Mouse (Mus musculus): ENCODE results near the gene Ubb. TPM values are rescaled to one million over a fixed set of nuclear protein-coding genes. Genes with fewer than 3 reads are reported as not detected.
A peak's percentile ranks its signal among the peaks of the same experiment; 100 is the strongest.

The Ubb gene
- polyA plus RNA-seq, 1 experiment from 2014 or later = 2,820 TPM

DNA sequence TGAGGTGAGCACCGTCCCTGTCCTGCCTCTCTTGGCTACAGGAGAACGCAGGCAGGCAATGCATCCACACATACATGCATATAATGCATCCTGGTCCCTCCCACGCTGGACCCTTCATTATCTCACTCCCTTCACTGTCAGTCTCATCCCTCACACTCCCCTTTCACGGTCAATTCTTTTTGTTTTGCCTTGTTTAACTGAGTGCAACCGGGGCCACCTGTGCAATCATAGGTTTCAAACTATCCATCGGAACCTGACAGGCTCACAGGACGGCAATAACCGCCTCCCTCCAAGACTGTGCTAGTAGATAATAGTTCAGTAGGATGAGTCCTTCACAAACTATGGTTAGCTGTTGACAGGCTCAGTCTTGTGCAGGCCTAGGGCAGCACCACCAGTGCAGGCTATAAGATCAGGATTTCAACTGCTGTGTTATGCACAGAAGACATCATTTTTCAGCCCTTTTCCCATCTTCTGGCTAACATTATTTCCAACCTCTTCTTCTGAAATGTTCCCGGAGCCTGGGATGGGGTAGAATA, 33.8 kb downstream of the Ubb start:
- H3K9ac ChIP-seq (ENCODE audit: low read length) = no peak overlapping the region
- H3K4me3 ChIP-seq (ENCODE audit: low read depth, low read length) = no peak overlapping the region
- no peak for ATAC-seq (replicated peaks; ENCODE audit: low FRiP score, low TSS enrichment, low read depth)
- no peak for DNase-seq (ENCODE audit: low spot score)
- no peaks in the 10 kb centered on the region for H3K36me3 ChIP-seq (ENCODE audit: control insufficient read depth, insufficient read depth, low read length)
- H3K27me3 ChIP-seq (replicated peaks; ENCODE audit: control insufficient read depth, insufficient read depth, low read length) = no peaks in the 10 kb centered on the region
- H3K4me1 ChIP-seq (replicated peaks; ENCODE audit: control insufficient read depth, insufficient read depth, low read length) = no peaks in the 10 kb centered on the region
- WGBS = 62% methylated on average over 9 of the region's 9 CpGs
- no peak overlapping the region for H3K4me2 ChIP-seq (ENCODE audit: low read length)
- no peak overlapping the region for H3K27ac ChIP-seq (ENCODE audit: low read depth)
- H3K9me3 ChIP-seq (ENCODE audit: control insufficient read depth, low read length) = no peaks in the 10 kb centered on the region

DNA sequence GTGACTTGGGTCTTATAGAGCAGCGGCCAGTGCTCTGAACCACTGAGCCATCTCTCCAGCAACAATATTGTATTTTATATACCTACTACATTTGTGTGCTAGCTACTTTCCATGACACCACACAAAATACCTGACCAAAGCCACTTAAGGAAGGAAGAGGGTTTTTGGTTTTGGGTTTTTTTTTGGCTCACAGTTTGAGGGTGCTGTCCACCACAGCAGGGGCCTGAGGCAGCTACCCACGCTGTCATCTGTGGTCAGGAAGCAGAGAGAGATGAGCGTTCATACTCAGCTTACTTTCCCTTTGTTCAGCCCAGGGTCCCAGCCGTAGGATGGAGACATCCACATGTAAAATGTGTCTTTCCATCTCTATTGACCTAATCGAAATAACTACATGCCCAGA, 36.1 kb downstream of the Ubb start:
- DNase-seq (ENCODE audit: low spot score) (no peak), ATAC-seq (replicated peaks; ENCODE audit: low FRiP score, low TSS enrichment, low read depth) (no peak)
- Histone ChIP-seq H3K4me1 (replicated peaks; ENCODE audit: control insufficient read depth, insufficient read depth, low read length) (no peaks in the 10 kb centered on the region), H3K27ac (ENCODE audit: low read depth) (no peak overlapping the region), H3K27me3 (replicated peaks; ENCODE audit: control insufficient read depth, insufficient read depth, low read length) (no peaks in the 10 kb centered on the region), H3K9me3 (ENCODE audit: control insufficient read depth, low read length) (no peaks in the 10 kb centered on the region), H3K36me3 (ENCODE audit: control insufficient read depth, insufficient read depth, low read length) (no peaks in the 10 kb centered on the region), H3K4me3 (ENCODE audit: low read depth, low read length) (no peak overlapping the region), H3K4me2 (ENCODE audit: low read length) (no peak overlapping the region), H3K9ac (ENCODE audit: low read length) (no peak overlapping the region)
- 88% methylated on average over 5 of the region's 5 CpGs for WGBS

GRCm38 (mm10) chr11:62589391-62589790, 38.4 kb downstream of the Ubb start:
- H3K4me3 ChIP-seq (ENCODE audit: low read depth, low read length) = no peak overlapping the region
- H3K9me3 ChIP-seq (ENCODE audit: control insufficient read depth, low read length) = no peaks in the 10 kb centered on the region
- 88% methylated on average over 10 of the region's 10 CpGs for WGBS
- H3K27ac ChIP-seq (ENCODE audit: low read depth) = no peak overlapping the region
- H3K27me3 ChIP-seq (replicated peaks; ENCODE audit: control insufficient read depth, insufficient read depth, low read length) = no peaks in the 10 kb centered on the region
- H3K4me1 ChIP-seq (replicated peaks; ENCODE audit: control insufficient read depth, insufficient read depth, low read length) = no peaks in the 10 kb centered on the region
- no peak overlapping the region for H3K9ac ChIP-seq (ENCODE audit: low read length)
- H3K36me3 ChIP-seq (ENCODE audit: control insufficient read depth, insufficient read depth, low read length) = no peaks in the 10 kb centered on the region
- no peak overlapping the region for H3K4me2 ChIP-seq (ENCODE audit: low read length)
- DNase-seq (ENCODE audit: low spot score) = no peak
- ATAC-seq (replicated peaks; ENCODE audit: low FRiP score, low TSS enrichment, low read depth) = no peak

- Histone ChIP-seq H3K27ac (ENCODE audit: low read depth) (no peak overlapping the region), H3K36me3 (ENCODE audit: control insufficient read depth, insufficient read depth, low read length) (no peaks in the 10 kb centered on the region), H3K9ac (ENCODE audit: low read length) (no peak overlapping the region), H3K27me3 (replicated peaks; ENCODE audit: control insufficient read depth, insufficient read depth, low read length) (no peaks in the 10 kb centered on the region), H3K4me1 (replicated peaks; ENCODE audit: control insufficient read depth, insufficient read depth, low read length) (no peaks in the 10 kb centered on the region), H3K4me2 (ENCODE audit: low read length) (no peak overlapping the region), H3K9me3 (ENCODE audit: control insufficient read depth, low read length) (no peaks in the 10 kb centered on the region), H3K4me3 (ENCODE audit: low read depth, low read length) (no peak overlapping the region)
- no peak for ATAC-seq (replicated peaks; ENCODE audit: low FRiP score, low TSS enrichment, low read depth)
- WGBS = 88% methylated on average over 2 of the region's 2 CpGs
- no peak for DNase-seq (ENCODE audit: low spot score)
Observed at GRCm38 (mm10) chr11:62591026-62591425, 40.1 kb downstream of the Ubb start.

DNA sequence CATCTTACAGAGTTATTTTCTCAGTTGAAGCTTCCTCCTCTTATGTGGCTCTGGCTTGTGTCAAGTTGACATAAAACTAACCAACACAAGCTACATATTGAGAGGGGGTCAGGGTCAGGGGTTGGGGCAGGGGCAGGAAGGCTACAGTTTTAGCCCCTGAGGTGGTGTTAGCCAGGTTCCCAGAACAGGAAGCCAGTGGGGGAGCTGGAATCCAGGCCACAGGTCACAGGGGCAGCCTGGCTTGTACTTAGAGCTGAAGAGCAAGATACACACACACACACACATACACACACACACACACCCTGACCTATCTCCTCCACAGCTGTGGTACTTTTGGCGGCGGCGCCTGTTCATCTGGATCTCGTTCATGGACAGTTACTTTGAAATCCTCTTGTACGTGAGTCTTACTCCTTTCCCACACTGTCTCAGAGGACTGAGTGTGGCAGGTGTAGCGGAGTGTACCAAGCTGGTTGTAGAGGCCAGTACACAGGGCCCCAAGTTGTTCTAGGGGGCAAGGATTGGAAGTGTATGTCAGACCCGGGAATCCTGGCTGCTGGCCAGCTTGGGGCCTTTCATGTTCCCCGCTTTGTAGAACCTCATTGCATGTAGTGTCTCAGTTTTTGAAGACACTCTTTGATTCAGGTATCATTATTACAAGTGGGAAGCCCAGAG, 41.1 kb downstream of the Ubb start:
- H3K9ac ChIP-seq (ENCODE audit: low read length) = no peak overlapping the region
- 39% methylated on average over 8 of the region's 8 CpGs for WGBS
- no peak overlapping the region for H3K4me3 ChIP-seq (ENCODE audit: low read depth, low read length)
- DNase-seq (ENCODE audit: low spot score) = no peak
- no peaks in the 10 kb centered on the region for H3K36me3 ChIP-seq (ENCODE audit: control insufficient read depth, insufficient read depth, low read length)
- no peaks in the 10 kb centered on the region for H3K9me3 ChIP-seq (ENCODE audit: control insufficient read depth, low read length)
- no peaks in the 10 kb centered on the region for H3K4me1 ChIP-seq (replicated peaks; ENCODE audit: control insufficient read depth, insufficient read depth, low read length)
- peak; percentile 40; the same call in 1 of the 2 replicates for ATAC-seq (replicated peaks; ENCODE audit: low FRiP score, low TSS enrichment, low read depth)
- H3K27ac ChIP-seq (ENCODE audit: low read depth) = no peak overlapping the region
- no peak overlapping the region for H3K4me2 ChIP-seq (ENCODE audit: low read length)
- H3K27me3 ChIP-seq (replicated peaks; ENCODE audit: control insufficient read depth, insufficient read depth, low read length) = no peaks in the 10 kb centered on the region

DNA sequence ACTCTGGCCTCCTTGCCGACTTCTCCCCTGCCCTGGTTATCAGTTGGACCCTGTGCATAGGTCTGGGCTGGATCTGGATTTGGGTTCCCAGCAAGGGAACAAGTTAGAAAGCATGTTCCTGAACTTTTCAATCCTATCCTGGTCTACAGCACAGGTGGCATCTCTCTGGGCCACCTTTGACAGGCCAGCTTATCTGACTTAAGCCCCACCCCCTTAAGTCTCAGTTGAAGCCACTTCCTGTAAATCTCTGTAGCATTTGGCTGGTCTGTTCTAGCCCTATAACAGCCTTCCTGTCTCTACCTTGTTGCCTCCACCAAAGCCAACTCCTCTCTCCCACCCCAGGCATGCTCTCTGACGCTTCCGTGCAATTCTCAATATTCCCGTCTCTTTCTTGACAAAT, 47.6 kb downstream of the Ubb start:
- Histone ChIP-seq H3K9me3 (ENCODE audit: control insufficient read depth, low read length) (no peaks in the 10 kb centered on the region), H3K9ac (ENCODE audit: low read length) (no peak overlapping the region), H3K4me3 (ENCODE audit: low read depth, low read length) (no peak overlapping the region), H3K36me3 (ENCODE audit: control insufficient read depth, insufficient read depth, low read length) (peaks cover 4% of the 10 kb centered on the region; the same call in 1 of the 2 replicates), H3K27ac (ENCODE audit: low read depth) (no peak overlapping the region), H3K27me3 (replicated peaks; ENCODE audit: control insufficient read depth, insufficient read depth, low read length) (no peaks in the 10 kb centered on the region), H3K4me1 (replicated peaks; ENCODE audit: control insufficient read depth, insufficient read depth, low read length) (peaks cover 5% of the 10 kb centered on the region), H3K4me2 (ENCODE audit: low read length) (no peak overlapping the region)
- ATAC-seq (replicated peaks; ENCODE audit: low FRiP score, low TSS enrichment, low read depth) (no peak), DNase-seq (ENCODE audit: low spot score) (no peak)
- WGBS = 66% methylated on average over 4 of the region's 4 CpGs

GRCm38 (mm10) chr11:62601732-62602618, 51.0 kb downstream of the Ubb start:
- 11% methylated on average over 17 of the region's 17 CpGs for WGBS
- Histone ChIP-seq H3K4me3 (ENCODE audit: low read depth, low read length) (peak overlapping the region; percentile 84), H3K9ac (ENCODE audit: low read length) (peak overlapping the region; percentile 92), H3K27ac (ENCODE audit: low read depth) (peak overlapping the region; percentile 89), H3K27me3 (replicated peaks; ENCODE audit: control insufficient read depth, insufficient read depth, low read length) (no peaks in the 10 kb centered on the region), H3K9me3 (ENCODE audit: control insufficient read depth, low read length) (no peaks in the 10 kb centered on the region), H3K36me3 (ENCODE audit: control insufficient read depth, insufficient read depth, low read length) (peaks cover 36% of the 10 kb centered on the region), H3K4me1 (replicated peaks; ENCODE audit: control insufficient read depth, insufficient read depth, low read length) (peaks cover 17% of the 10 kb centered on the region), H3K4me2 (ENCODE audit: low read length) (peak overlapping the region; percentile 80)
- DNase-seq (ENCODE audit: low spot score) (no peak), ATAC-seq (replicated peaks; ENCODE audit: low FRiP score, low TSS enrichment, low read depth) (no peak)
